Mouse (Mus musculus): ENCODE results near the gene Dnm3. TPM values are rescaled to one million over a fixed set of nuclear protein-coding genes. Genes with fewer than 3 reads are reported as not detected.

The Dnm3 gene
- total and polyA plus RNA-seq, 3 experiments = 3.3 to 18.1 (median 11.6) TPM

- no peak for DNase-seq
Measured at GRCm38 (mm10) chr1:162247216-162247615, 230.6 kb downstream of the Dnm3 start.

GRCm38 (mm10) chr1:162243651-162243990 lies 234.2 kb downstream of the Dnm3 start:
- no peak for DNase-seq

- DNase-seq = no peak
Measured at GRCm38 (mm10) chr1:162242980-162243650, 234.7 kb downstream of the Dnm3 start.

- peak; percentile 11 for DNase-seq
Measured at GRCm38 (mm10) chr1:162240720-162241119, 237.1 kb downstream of the Dnm3 start.

GRCm38 (mm10) chr1:162238646-162239045 lies 239.2 kb downstream of the Dnm3 start:
- DNase-seq = no peak

- no peak for DNase-seq
Measured at GRCm38 (mm10) chr1:162236624-162237159, 241.1 kb downstream of the Dnm3 start.

GRCm38 (mm10) chr1:162225621-162226147 lies 252.2 kb downstream of the Dnm3 start:
- DNase-seq = no peak

- no peak for DNase-seq
Measured at GRCm38 (mm10) chr1:162224817-162225605, 252.8 kb downstream of the Dnm3 start.

- DNase-seq = no peak
Measured at GRCm38 (mm10) chr1:162224061-162224460, 253.8 kb downstream of the Dnm3 start.

GRCm38 (mm10) chr1:162223258-162223940 lies 254.4 kb downstream of the Dnm3 start:
- DNase-seq = no peak

GRCm38 (mm10) chr1:162222353-162222752 lies 255.5 kb downstream of the Dnm3 start:
- no peak for DNase-seq

GRCm38 (mm10) chr1:162221801-162222301 lies 256.0 kb downstream of the Dnm3 start:
- no peak for DNase-seq

GRCm38 (mm10) chr1:162220891-162221290 lies 256.9 kb downstream of the Dnm3 start:
- no peak for DNase-seq

GRCm38 (mm10) chr1:162219781-162220180 lies 258.1 kb downstream of the Dnm3 start:
- DNase-seq = no peak

GRCm38 (mm10) chr1:162218530-162219180 lies 259.2 kb downstream of the Dnm3 start:
- DNase-seq = no peak

- DNase-seq = peak; percentile 40
Measured at GRCm38 (mm10) chr1:162217340-162217974, 260.4 kb downstream of the Dnm3 start.

GRCm38 (mm10) chr1:162216656-162217055 lies 261.2 kb downstream of the Dnm3 start:
- no peak for DNase-seq

- DNase-seq = no peak
Measured at GRCm38 (mm10) chr1:162215743-162216142, 262.1 kb downstream of the Dnm3 start.

GRCm38 (mm10) chr1:162213066-162213465 lies 264.8 kb downstream of the Dnm3 start:
- no peak for DNase-seq

- DNase-seq = no peak
Measured at GRCm38 (mm10) chr1:162210529-162210928, 267.3 kb downstream of the Dnm3 start.

GRCm38 (mm10) chr1:162209487-162210149 lies 268.2 kb downstream of the Dnm3 start:
- no peak for DNase-seq

Data from adrenal gland, adult 2 months (tissue).